18 mouse cellular contexts compared by ENCODE assay signal in the genomic region with DNA sequence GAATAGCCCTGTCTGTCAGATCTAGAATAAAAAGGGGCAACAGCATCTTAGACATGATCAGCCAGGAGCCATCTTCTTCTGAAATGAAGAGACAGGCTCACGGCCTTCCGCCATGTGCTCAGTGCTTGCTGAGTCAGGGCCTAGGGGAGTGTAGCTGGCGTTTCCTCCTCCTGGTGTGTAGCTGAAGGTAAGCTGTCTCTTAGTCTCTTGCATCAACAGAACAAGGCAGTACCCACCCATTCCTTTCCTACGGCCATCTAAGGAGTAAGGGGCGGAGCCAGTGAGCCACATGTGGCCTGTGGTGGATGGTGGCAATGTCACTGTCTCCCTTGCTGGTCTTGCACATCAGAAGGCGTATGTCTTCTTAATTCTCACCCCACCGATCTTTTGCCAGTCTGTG. TPM values are rescaled to one million over a fixed set of nuclear protein-coding genes. Genes with fewer than 3 reads are reported as not detected.
DNase-seq lines count a peak whose midpoint lies in the region; ATAC-seq and TF ChIP-seq lines count a peak whose summit lies in the region.
"Had no signal": no experiment of that assay in that cellular context is flagged by ENCODE, and none has a peak within 500 bp of the region (broad histone marks: within the 10 kb centered on the region; RNA-seq: fewer than 3 reads in every experiment).

No protein-coding gene starts in this region.

- no peak overlapping the region for H3K9ac ChIP-seq in MEL (ENCODE audit: control insufficient read depth, low read depth, low read length, poor library complexity, severe bottlenecking)
- no peak overlapping the region for H3K9ac ChIP-seq in hindbrain, embryonic 11.5 days (ENCODE audit: low read depth, low read length)
- H3K9ac ChIP-seq: neural tube, embryonic 13.5 days had no signal

- 0 out of 2 replicates have a peak, but pooled peaks cover 3% of the 10 kb centered on the region for H3K9me3 ChIP-seq in erythroblast, embryonic 14.5 days (ENCODE audit: control insufficient read depth, low read length)
- H3K9me3 ChIP-seq in MEL (replicated peaks; ENCODE audit: insufficient read depth, low read length), result no peaks in the 10 kb centered on the region
- no peaks in the 10 kb centered on the region for H3K9me3 ChIP-seq in megakaryocyte, embryonic 14.5 days
- H3K9me3 ChIP-seq in hindbrain, embryonic 11.5 days (ENCODE audit: control insufficient read depth, low read length), result no peaks in the 10 kb centered on the region
- H3K9me3 ChIP-seq: hindbrain, embryonic 10.5 days; neural tube, embryonic 13.5 days had no signal

- H3K4me2 ChIP-seq in hindbrain, embryonic 11.5 days (replicated peaks; ENCODE audit: low read depth, low read length), result no peak overlapping the region
- H3K4me2 ChIP-seq: neural tube, embryonic 13.5 days had no signal

- no peak for TF ChIP-seq CTCF in MEL (IDR thresholded peaks at IDR 0.05 in 2 of 3, conservative IDR thresholded peaks at IDR 0.05 in 1 of 3; ENCODE audit: control insufficient read depth in 1 of 3, insufficient read depth in 1 of 3, low read depth in 2 of 3, low read length in 3 of 3, poor library complexity in 1 of 3, severe bottlenecking in 1 of 3)

- H3K36me3 ChIP-seq in erythroblast, embryonic 14.5 days (ENCODE audit: control insufficient read depth), result peaks cover 99% of the 10 kb centered on the region
- H3K36me3 ChIP-seq in MEL (ENCODE audit: control insufficient read depth in 1 of 2, insufficient read depth in 2 of 2, low read length in 2 of 2), result peaks cover 3 to 17% of the 10 kb centered on the region in 2 experiments
- H3K36me3 ChIP-seq in megakaryocyte, embryonic 14.5 days (replicated peaks; ENCODE audit: low read length), result peaks cover 76% of the 10 kb centered on the region
- H3K36me3 ChIP-seq in hindbrain, embryonic 11.5 days (ENCODE audit: control insufficient read depth, insufficient read depth, low read length), result no peaks in the 10 kb centered on the region
- H3K36me3 ChIP-seq: neural tube, embryonic 13.5 days had no signal

- 84% methylated on average over 7 of the region's 7 CpGs for WGBS in hindbrain, embryonic 11.5 days

- no peak for TF ChIP-seq RAD21 in MEL (IDR thresholded peaks at IDR 0.05; ENCODE audit: low read depth, low read length)

- ATAC-seq in erythroblast, adult 5-6 weeks (replicated peaks; ENCODE audit: low FRiP score, poor library complexity, severe bottlenecking), result no peak
- ATAC-seq in hindbrain, embryonic 11.5 days (ENCODE audit: low FRiP score), result no peak
- ATAC-seq: forebrain, embryonic 16.5 days had no signal

- H3K4me1 ChIP-seq in erythroblast, embryonic 14.5 days (ENCODE audit: control insufficient read depth), result peaks cover 91% of the 10 kb centered on the region
- H3K4me1 ChIP-seq in MEL (ENCODE audit: control insufficient read depth in 1 of 2, insufficient read depth in 2 of 2, low read length in 2 of 2), result peaks cover 3 to 16% of the 10 kb centered on the region in 2 experiments
- H3K4me1 ChIP-seq in megakaryocyte, embryonic 14.5 days, result peaks cover 93% of the 10 kb centered on the region
- peaks cover 5% of the 10 kb centered on the region for H3K4me1 ChIP-seq in hindbrain, embryonic 11.5 days (replicated peaks; ENCODE audit: control insufficient read depth, insufficient read depth, low read length)

- peak overlapping the region; percentile 25; the same call in 1 of the 2 replicates for H3K27ac ChIP-seq in MEL (ENCODE audit: control insufficient read depth, low read depth, low read length)
- no peak overlapping the region for H3K27ac ChIP-seq in hindbrain, embryonic 11.5 days (ENCODE audit: low read depth, low read length)
- H3K27ac ChIP-seq: hindbrain, embryonic 10.5 days; neural tube, embryonic 13.5 days had no signal

- peak overlapping the region; percentile 19 for H3K4me3 ChIP-seq in erythroblast, embryonic 14.5 days (replicated peaks)
- no peak overlapping the region for H3K4me3 ChIP-seq in MEL (ENCODE audit: control insufficient read depth in 1 of 2, insufficient read depth in 1 of 2, low read depth in 2 of 2, low read length in 2 of 2)
- peak overlapping the region; percentile 67 for H3K4me3 ChIP-seq in megakaryocyte, embryonic 14.5 days (replicated peaks)
- H3K4me3 ChIP-seq in hindbrain, embryonic 11.5 days (ENCODE audit: low read depth, low read length), result no peak overlapping the region
- H3K4me3 ChIP-seq: hindbrain, embryonic 10.5 days; neural tube, embryonic 13.5 days had no signal

- no peak for TF ChIP-seq EP300 in MEL (IDR thresholded peaks at IDR 0.05; ENCODE audit: low read depth in 1 of 2, low read length in 2 of 2)

- peak; percentile 57 for DNase-seq in MEL (ENCODE audit: low read depth, low spot score)
- DNase-seq in liver, result peak; percentile 74
- DNase-seq in hindbrain, embryonic 11.5 days (ENCODE audit: low spot score), result no peak
- DNase-seq in layer of hippocampus, adult 11-12 months (ENCODE audit: low spot score), result no peak
- no peak for DNase-seq in left cerebral cortex, postnatal 14 days (ENCODE audit: low spot score in 2 of 2)
- DNase-seq: adrenal gland, adult 8-10 months; cerebellum, adult 2 months; embryo, embryonic 11 days; gastrocnemius, postnatal 10 days; kidney, postnatal 10 days; left cerebral cortex, postnatal 4 days; lung, adult 2 months had no signal

- no peaks in the 10 kb centered on the region for H3K27me3 ChIP-seq in erythroblast, embryonic 14.5 days (ENCODE audit: control insufficient read depth)
- no peaks in the 10 kb centered on the region for H3K27me3 ChIP-seq in MEL (ENCODE audit: control insufficient read depth in 1 of 2, insufficient read depth in 2 of 2, low read length in 2 of 2)
- H3K27me3 ChIP-seq in megakaryocyte, embryonic 14.5 days (replicated peaks), result no peaks in the 10 kb centered on the region
- H3K27me3 ChIP-seq in hindbrain, embryonic 11.5 days (ENCODE audit: control insufficient read depth, insufficient read depth, low read length), result no peaks in the 10 kb centered on the region
- H3K27me3 ChIP-seq: neural tube, embryonic 13.5 days had no signal

- H3K79me2 ChIP-seq in MEL (ENCODE audit: control insufficient read depth, insufficient read depth, low read length, poor library complexity), result peaks cover 71% of the 10 kb centered on the region

- intact Hi-C loops in left cerebral cortex, postnatal 14 days (cut with DNase I), result no loop called here

- TF ChIP-seq POLR2A in MEL (IDR thresholded peaks at IDR 0.05; ENCODE audit: control insufficient read depth in 1 of 2, insufficient read depth in 1 of 2, low read depth in 1 of 2, low read length in 2 of 2, poor library complexity in 1 of 2), result no peak

TF ChIP-seq in MEL, 35 proteins besides CTCF, POLR2A, EP300 and RAD21:
- no peak for TF ChIP-seq MAX (IDR thresholded peaks at IDR 0.05; ENCODE audit: low read length)
- no peak for TF ChIP-seq MAFK (IDR thresholded peaks at IDR 0.05; ENCODE audit: borderline replicate concordance, low read depth, low read length)

RNA-seq across cellular contexts. Expression of gene Ssx2ip, which starts 5.7 kb away (rescaled TPM):
- 5.3 and 7.2 TPM in 2 replicates for polyA plus RNA-seq in erythroblast, embryonic 14.5 days (2012)
- total RNA-seq in erythroblast, adult 5-6 weeks (2015; ENCODE audit: low replicate concordance), result 13.2 and 15.0 TPM in 2 replicates
- 25.0 and 37.5 TPM in 2 replicates for total RNA-seq in erythroblast, adult 5-6 weeks (2017; ENCODE audit: low replicate concordance)
- total RNA-seq in MEL (2012; rRNA removed), result 52.1 and 54.8 TPM in 2 replicates
- polyA plus RNA-seq in MEL (2012; ENCODE audit: insufficient read depth in 1 of 2, insufficient read length in 2 of 2, low read depth in 1 of 2, low replicate concordance in 2 of 2, missing spikeins in 1 of 2), result 100 to 1,000 TPM in 1 of 2 experiments, 10 to 100 TPM in 1; 70.0 to 270 TPM
- 0.51 and 10.1 TPM in 2 replicates for polyA plus RNA-seq in megakaryocyte, embryonic 14.5 days (2012; ENCODE audit: insufficient read depth, low replicate concordance)
- 25.1 and 28.0 TPM in 2 replicates for polyA plus RNA-seq in hindbrain, embryonic 11.5 days (2014; fragmentation: Nextera tagmentation; extraction: Ambion mirVana)
- total RNA-seq in left cerebral cortex, postnatal 14 days (2021), result 100 to 1,000 TPM; 121 to 126 TPM

RNA-seq across cellular contexts. Expression of gene Ctbs, which starts 39.5 kb away (rescaled TPM):
- polyA plus RNA-seq in erythroblast, embryonic 14.5 days (2012), result 0.36 and 0.53 TPM in 2 replicates
- 6.5 and 9.6 TPM in 2 replicates for total RNA-seq in erythroblast, adult 5-6 weeks (2015; ENCODE audit: low replicate concordance)
- 2.9 and 4.6 TPM in 2 replicates for total RNA-seq in erythroblast, adult 5-6 weeks (2017; ENCODE audit: low replicate concordance)
- 3.2 and 3.7 TPM in 2 replicates for total RNA-seq in MEL (2012; rRNA removed)
- polyA plus RNA-seq in MEL (2012; ENCODE audit: insufficient read depth in 1 of 2, insufficient read length in 2 of 2, low read depth in 1 of 2, low replicate concordance in 2 of 2, missing spikeins in 1 of 2), result 1 to 10 TPM in 1 of 2 experiments, not detected in 1; 5.1 TPM
- polyA plus RNA-seq in megakaryocyte, embryonic 14.5 days (2012; ENCODE audit: insufficient read depth, low replicate concordance), result 5.9 and 21.7 TPM in 2 replicates
- 6.7 and 8.8 TPM in 2 replicates for polyA plus RNA-seq in hindbrain, embryonic 11.5 days (2014; fragmentation: Nextera tagmentation; extraction: Ambion mirVana)
- 1 to 10 TPM; 6.3 to 7.2 TPM for total RNA-seq in left cerebral cortex, postnatal 14 days (2021)

Comparison
In these comparisons a context has a peak if more than half of its experiments do, and no peak if none do; other contexts are left out.
1. H3K4me3 ChIP-seq: peak in erythroblast, embryonic 14.5 days (single experiment) and megakaryocyte, embryonic 14.5 days (single experiment); none in MEL (0 of 2) and hindbrain, embryonic 11.5 days (single experiment).
2. DNase-seq: peak in MEL (single experiment) and liver (single experiment); none in hindbrain, embryonic 11.5 days (single experiment), layer of hippocampus, adult 11-12 months (single experiment) and left cerebral cortex, postnatal 14 days (0 of 2).